Mouse (Mus musculus): Measurements from ENCODE around the gene Vps54. TPM values are rescaled to one million over a fixed set of nuclear protein-coding genes. Genes with fewer than 3 reads are reported as not detected.

Vps54 gene
- total RNA-seq, 2 experiments from 2014 or later: 30.7 to 32.1 TPM

GRCm38 (mm10) chr11:21321577-21321976 is 82.5 kb downstream of the Vps54 start:
- H3K27ac ChIP-seq: no peak overlapping the region
- DNase-seq (ENCODE audit: extremely low spot score in 1 of 2, low spot score in 2 of 2): no peak
- no peak for TF ChIP-seq CTCF (IDR thresholded peaks at IDR 0.05)
- intact Hi-C loops (cut with DNase I): no loop called here
- H3K4me3 ChIP-seq: no peak overlapping the region

DNA sequence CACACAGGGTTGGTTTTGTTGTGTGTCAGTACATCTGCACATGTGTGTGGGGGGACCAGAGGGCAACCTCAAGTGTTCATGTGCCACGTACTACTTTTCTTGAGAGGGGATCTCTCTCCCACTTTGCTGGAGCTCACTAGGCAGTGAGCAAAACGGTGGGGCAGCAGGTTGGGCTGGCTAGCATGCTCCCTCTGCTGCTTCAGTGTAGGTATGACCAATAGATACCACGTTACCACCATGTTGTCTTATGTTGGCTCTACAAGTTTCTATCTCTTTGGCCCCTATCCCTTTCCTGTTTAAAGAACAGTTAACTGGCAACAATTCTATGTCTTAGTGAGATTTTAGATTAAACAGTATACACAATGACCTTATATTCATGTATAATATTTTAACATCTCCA is 83.3 kb downstream of the Vps54 start:
- TF ChIP-seq CTCF (IDR thresholded peaks at IDR 0.05): no peak; the same call in 1 of the 2 replicates
- intact Hi-C loops (cut with DNase I): no loop called here
- Histone ChIP-seq H3K27ac (no peak overlapping the region), H3K4me3 (no peak overlapping the region)
- DNase-seq (ENCODE audit: extremely low spot score in 1 of 2, low spot score in 2 of 2): no peak

- TF ChIP-seq CTCF (IDR thresholded peaks at IDR 0.05): no peak
- DNase-seq (ENCODE audit: extremely low spot score in 1 of 2, low spot score in 2 of 2): no peak
- no peak overlapping the region for H3K27ac ChIP-seq
- intact Hi-C loops (cut with DNase I): no loop called here
- H3K4me3 ChIP-seq: no peak overlapping the region
These were observed 86.7 kb downstream of the Vps54 start for GRCm38 (mm10) chr11:21325781-21326180.

GRCm38 (mm10) chr11:21326770-21327169 is 87.7 kb downstream of the Vps54 start:
- intact Hi-C loops (cut with DNase I): no loop called here
- no peak for DNase-seq (ENCODE audit: extremely low spot score in 1 of 2, low spot score in 2 of 2)
- no peak overlapping the region for H3K4me3 ChIP-seq
- no peak overlapping the region for H3K27ac ChIP-seq
- peak; percentile 33 for TF ChIP-seq CTCF (IDR thresholded peaks at IDR 0.05)

DNA sequence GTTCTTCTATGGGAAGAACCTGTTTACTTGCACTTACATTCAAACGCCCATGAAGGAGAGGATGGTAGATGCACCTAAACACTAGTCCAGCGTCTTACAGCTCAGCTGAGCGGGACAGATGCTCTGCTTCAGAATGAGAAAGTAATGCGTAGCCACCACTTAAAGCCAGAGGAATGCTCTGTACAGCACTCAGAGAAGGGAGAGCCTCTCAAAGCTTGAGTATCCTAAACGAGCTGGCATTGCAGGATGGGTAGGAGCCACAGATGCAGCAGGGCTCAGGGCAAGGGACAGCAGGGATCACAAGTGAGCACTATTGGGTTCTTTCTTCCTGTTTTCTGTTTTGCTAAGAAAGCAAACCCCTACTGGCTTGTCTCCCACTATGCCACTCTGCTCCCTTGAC is 88.4 kb downstream of the Vps54 start:
- no peak overlapping the region for H3K27ac ChIP-seq
- no peak for TF ChIP-seq CTCF (IDR thresholded peaks at IDR 0.05)
- no peak overlapping the region for H3K4me3 ChIP-seq
- no peak for DNase-seq (ENCODE audit: extremely low spot score in 1 of 2, low spot score in 2 of 2)
- intact Hi-C loops (cut with DNase I): no loop called here

GRCm38 (mm10) chr11:21328141-21328540 is 89.1 kb downstream of the Vps54 start:
- H3K4me3 ChIP-seq: no peak overlapping the region
- no peak overlapping the region for H3K27ac ChIP-seq
- DNase-seq (ENCODE audit: extremely low spot score in 1 of 2, low spot score in 2 of 2): no peak
- intact Hi-C loops (cut with DNase I): no loop called here
- no peak for TF ChIP-seq CTCF (IDR thresholded peaks at IDR 0.05)

- intact Hi-C loops (cut with DNase I): loop anchor here (10.0 kb wide), 1 partner anchor 232 kb away; no protein-coding TSS in a partner anchor
- no peak overlapping the region for H3K4me3 ChIP-seq
- no peak overlapping the region for H3K27ac ChIP-seq
- DNase-seq (ENCODE audit: extremely low spot score in 1 of 2, low spot score in 2 of 2): no peak
- TF ChIP-seq CTCF (IDR thresholded peaks at IDR 0.05): no peak
These were observed 93.7 kb downstream of the Vps54 start for GRCm38 (mm10) chr11:21332639-21333295.

GRCm38 (mm10) chr11:21337855-21338254 is 98.8 kb downstream of the Vps54 start:
- no peak overlapping the region for H3K4me3 ChIP-seq
- intact Hi-C loops (cut with DNase I): loop anchor here (2.0 to 10.0 kb wide), 2 partner anchors 33 to 227 kb away; partner anchors contain the start of gene Ugp2
- H3K27ac ChIP-seq: no peak overlapping the region
- DNase-seq (ENCODE audit: extremely low spot score in 1 of 2, low spot score in 2 of 2): no peak
- no peak for TF ChIP-seq CTCF (IDR thresholded peaks at IDR 0.05)

- Histone ChIP-seq H3K4me3 (no peak overlapping the region), H3K27ac (no peak overlapping the region)
- intact Hi-C loops (cut with DNase I): loop anchor here (2.0 to 10.0 kb wide), 2 partner anchors 32 to 226 kb away; partner anchors contain the start of gene Ugp2
- no peak for DNase-seq (ENCODE audit: extremely low spot score in 1 of 2, low spot score in 2 of 2)
- no peak for TF ChIP-seq CTCF (IDR thresholded peaks at IDR 0.05)
These were observed 100.0 kb downstream of the Vps54 start for GRCm38 (mm10) chr11:21339088-21339487.

DNA sequence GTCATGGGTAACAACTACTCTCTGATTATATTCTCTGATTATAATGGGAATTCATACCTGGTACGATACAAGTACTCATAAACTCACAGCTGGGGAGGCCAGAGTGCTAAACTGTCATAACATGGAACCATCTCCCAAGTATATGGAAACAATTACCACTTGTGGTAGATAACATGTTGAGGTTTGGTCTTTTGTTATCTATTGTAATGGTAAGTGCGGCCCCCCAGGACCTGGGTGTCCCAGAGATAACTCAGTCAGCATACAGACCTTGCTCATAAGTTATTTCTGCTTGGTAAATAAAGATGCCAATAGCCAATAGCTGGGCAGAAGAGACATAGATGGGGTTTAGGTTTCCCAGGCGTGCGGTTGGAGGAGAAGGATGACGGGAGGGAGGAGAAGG is 104.4 kb downstream of the Vps54 start:
- Histone ChIP-seq H3K4me3 (no peak overlapping the region), H3K27ac (no peak overlapping the region)
- intact Hi-C loops (cut with DNase I): no loop called here
- no peak for TF ChIP-seq CTCF (IDR thresholded peaks at IDR 0.05)
- no peak for DNase-seq (ENCODE audit: extremely low spot score in 1 of 2, low spot score in 2 of 2)

DNA sequence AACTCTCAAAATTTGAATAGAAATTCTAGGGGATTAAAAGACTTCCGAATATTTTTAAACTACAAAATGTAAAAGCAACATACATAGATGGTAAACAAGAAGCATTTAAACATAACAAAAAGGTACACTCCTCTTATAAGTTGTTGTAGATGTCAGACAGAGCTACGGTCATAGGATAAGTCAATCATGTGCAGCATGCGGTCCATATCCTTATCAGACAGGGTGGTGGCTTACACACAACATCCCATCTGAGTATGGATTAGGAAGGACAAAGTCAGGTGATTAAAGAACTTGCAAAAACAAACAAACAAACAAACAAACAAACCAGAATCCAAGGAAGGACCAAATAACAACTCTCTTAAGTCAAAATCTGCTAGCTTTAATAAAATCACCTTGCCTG is 106.9 kb downstream of the Vps54 start:
- no peak overlapping the region for H3K27ac ChIP-seq
- DNase-seq (ENCODE audit: extremely low spot score in 1 of 2, low spot score in 2 of 2): no peak
- intact Hi-C loops (cut with DNase I): no loop called here
- TF ChIP-seq CTCF (IDR thresholded peaks at IDR 0.05): no peak
- no peak overlapping the region for H3K4me3 ChIP-seq

- Histone ChIP-seq H3K27ac (no peak overlapping the region), H3K4me3 (no peak overlapping the region)
- intact Hi-C loops (cut with DNase I): no loop called here
- DNase-seq (ENCODE audit: extremely low spot score in 1 of 2, low spot score in 2 of 2): no peak
- no peak for TF ChIP-seq CTCF (IDR thresholded peaks at IDR 0.05)
These were observed 109.8 kb downstream of the Vps54 start for GRCm38 (mm10) chr11:21348890-21349289.

DNA sequence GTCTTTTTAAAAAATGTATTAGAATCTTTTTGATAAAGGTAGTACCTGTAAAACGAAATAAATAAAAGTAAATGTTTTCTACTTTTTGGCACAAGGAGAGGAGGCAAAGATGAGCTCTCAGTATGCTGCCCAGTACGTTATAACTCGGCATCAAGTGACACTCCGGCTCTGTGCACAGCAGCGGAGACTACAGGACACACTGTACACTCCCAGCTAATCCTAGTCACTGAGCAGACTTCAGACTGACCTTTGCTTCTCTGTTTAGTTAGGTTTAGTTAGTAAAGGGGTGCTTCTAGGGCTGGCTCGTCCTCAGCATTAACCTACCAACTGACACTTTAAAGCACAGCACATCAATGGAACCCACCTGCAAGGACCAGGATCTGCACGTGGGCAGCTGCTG is 112.2 kb downstream of the Vps54 start:
- intact Hi-C loops (cut with DNase I): loop anchor here (5.0 kb wide), 1 partner anchor 106 kb away; no protein-coding TSS in a partner anchor
- TF ChIP-seq CTCF (IDR thresholded peaks at IDR 0.05): no peak
- DNase-seq (ENCODE audit: extremely low spot score in 1 of 2, low spot score in 2 of 2): no peak
- Histone ChIP-seq H3K27ac (no peak overlapping the region), H3K4me3 (no peak overlapping the region)

Measured in left cerebral cortex, adult 2 months (tissue).